Mouse (Mus musculus) embryonic fibroblast, embryonic 13.5 days (primary cell): ENCODE data around the gene Kcnk13.

Source experiments
- CTCF ChIP-seq: IDR thresholded peaks from 2 replicates; pipeline ENCODE4 v1.5.1; 2011; ENCODE audit warnings: mild to moderate bottlenecking, control low read depth, low read length, moderate library complexity, borderline replicate concordance; ENCODE audit not compliant: insufficient read depth
- POLR2A ChIP-seq: IDR thresholded peaks from 2 replicates; pipeline ENCODE4 v1.6.1; 2011; ENCODE audit warnings: low read depth, mild to moderate bottlenecking, control low read depth, low read length, moderate library complexity

GRCm38 (mm10) chr12:100044704-100045103 lies 80.4 kb downstream of the Kcnk13 start:
- TF ChIP-seq POLR2A (no peak), CTCF (no peak)
